Mouse (Mus musculus): Measurements from ENCODE around the gene Mapre3. TPM values are rescaled to one million over a fixed set of nuclear protein-coding genes. Genes with fewer than 3 reads are reported as not detected.
A peak's percentile ranks its signal among the peaks of the same experiment; 100 is the strongest.

Gene Mapre3
- polyA plus RNA-seq, 1 experiment from 2014 or later, result 37.0 TPM

DNA sequence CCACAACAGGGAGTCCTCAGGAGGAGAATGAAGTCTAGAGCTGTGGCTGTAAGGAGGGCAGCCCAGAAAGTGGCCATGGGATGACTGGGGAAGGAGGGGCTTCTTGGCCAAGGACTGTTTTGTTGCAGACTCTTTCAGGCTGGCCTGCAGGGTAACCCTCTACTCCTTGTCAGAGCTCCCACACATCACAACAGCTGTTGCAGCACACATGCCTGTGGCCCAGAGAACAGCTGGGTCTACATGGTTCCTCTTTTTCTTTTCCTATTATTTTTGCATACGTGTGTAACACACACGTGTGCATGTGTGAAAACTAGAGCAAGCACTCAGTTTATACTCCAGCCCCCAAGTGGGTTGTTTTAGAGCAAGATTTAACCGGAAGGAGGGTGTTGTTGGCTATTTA is 52.4 kb downstream of the Mapre3 start:
- Histone ChIP-seq H3K4me1 (ENCODE audit: control insufficient read depth, insufficient read depth, low read length) (peaks cover 11% of the 10 kb centered on the region; the same call in 1 of the 2 replicates), H3K4me3 (ENCODE audit: low read depth, low read length) (no peak overlapping the region), H3K27ac (replicated peaks; ENCODE audit: low read depth, low read length) (no peak overlapping the region), H3K36me3 (ENCODE audit: control insufficient read depth, insufficient read depth, low read length) (peaks cover 45% of the 10 kb centered on the region), H3K4me2 (ENCODE audit: low read depth, low read length) (no peak overlapping the region), H3K9me3 (ENCODE audit: control insufficient read depth, low read length) (no peaks in the 10 kb centered on the region), H3K27me3 (replicated peaks; ENCODE audit: control insufficient read depth, insufficient read depth, low read length) (no peaks in the 10 kb centered on the region), H3K9ac (ENCODE audit: low read depth, low read length) (no peak overlapping the region)
- ATAC-seq (ENCODE audit: low read depth), result no peak
- DNase-seq (ENCODE audit: low spot score), result no peak
- WGBS, result 92% methylated on average over 3 of the region's 3 CpGs

- peaks cover 53% of the 10 kb centered on the region for H3K36me3 ChIP-seq (ENCODE audit: control insufficient read depth, insufficient read depth, low read length)
- ATAC-seq (ENCODE audit: low read depth), result no peak
- H3K9me3 ChIP-seq (ENCODE audit: control insufficient read depth, low read length), result no peaks in the 10 kb centered on the region
- no peaks in the 10 kb centered on the region for H3K27me3 ChIP-seq (replicated peaks; ENCODE audit: control insufficient read depth, insufficient read depth, low read length)
- peak within 1 kb of the TSS; percentile 77 for H3K27ac ChIP-seq (replicated peaks; ENCODE audit: low read depth, low read length)
- WGBS, result 93% methylated on average over 3 of the region's 3 CpGs
- H3K4me1 ChIP-seq (ENCODE audit: control insufficient read depth, insufficient read depth, low read length), result peaks cover 11% of the 10 kb centered on the region; the same call in 1 of the 2 replicates
- peak within 1 kb of the TSS; percentile 60; the same call in 1 of the 2 replicates for H3K4me2 ChIP-seq (ENCODE audit: low read depth, low read length)
- peak within 1 kb of the TSS; percentile 93; the same call in 1 of the 2 replicates for H3K9ac ChIP-seq (ENCODE audit: low read depth, low read length)
- no peak within 1 kb of the TSS for H3K4me3 ChIP-seq (ENCODE audit: low read depth, low read length)
- no peak for DNase-seq (ENCODE audit: low spot score)
Observed at GRCm38 (mm10) chr5:30867712-30868111, 53.3 kb downstream of the Mapre3 start, which contains the start of gene Tmem214. Gene Tmem214 (plus strand): TSS chr5:30868012.

DNA sequence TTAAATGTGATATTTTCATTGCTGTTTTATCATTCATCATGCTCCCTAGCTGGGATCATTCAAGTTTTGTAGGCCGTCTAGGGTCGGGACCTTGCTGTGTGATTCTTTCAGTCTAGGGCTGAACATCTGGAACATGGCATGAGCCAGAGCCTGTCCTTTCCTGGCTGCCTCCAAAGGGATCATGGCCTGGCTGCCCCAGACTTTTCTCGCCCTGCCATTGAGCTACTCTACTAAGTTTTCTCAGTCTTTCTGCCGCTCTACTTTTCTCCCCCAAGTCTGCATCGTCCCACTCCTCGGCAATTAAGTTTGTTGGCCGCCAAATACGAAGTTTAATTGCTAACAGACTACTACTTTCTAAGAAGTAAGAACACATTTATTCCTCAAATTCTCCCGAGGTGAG is 54.5 kb downstream of the Mapre3 start:
- peak; percentile 26 for DNase-seq (ENCODE audit: low spot score)
- H3K9ac ChIP-seq (ENCODE audit: low read depth, low read length), result peak overlapping the region; percentile 93
- H3K9me3 ChIP-seq (ENCODE audit: control insufficient read depth, low read length), result no peaks in the 10 kb centered on the region
- H3K4me3 ChIP-seq (ENCODE audit: low read depth, low read length), result peak overlapping the region; percentile 95
- no peaks in the 10 kb centered on the region for H3K27me3 ChIP-seq (replicated peaks; ENCODE audit: control insufficient read depth, insufficient read depth, low read length)
- peaks cover 11% of the 10 kb centered on the region; the same call in 1 of the 2 replicates for H3K4me1 ChIP-seq (ENCODE audit: control insufficient read depth, insufficient read depth, low read length)
- peak overlapping the region; percentile 60 for H3K4me2 ChIP-seq (ENCODE audit: low read depth, low read length)
- H3K27ac ChIP-seq (replicated peaks; ENCODE audit: low read depth, low read length), result peak overlapping the region; percentile 77
- no peak for ATAC-seq (ENCODE audit: low read depth)
- peaks cover 62% of the 10 kb centered on the region for H3K36me3 ChIP-seq (ENCODE audit: control insufficient read depth, insufficient read depth, low read length)
- 13% methylated on average over 9 of the region's 9 CpGs for WGBS

- Histone ChIP-seq H3K9ac (ENCODE audit: low read depth, low read length) (peak overlapping the region; percentile 93), H3K4me3 (ENCODE audit: low read depth, low read length) (peak overlapping the region; percentile 95), H3K36me3 (ENCODE audit: control insufficient read depth, insufficient read depth, low read length) (peaks cover 64% of the 10 kb centered on the region), H3K27me3 (replicated peaks; ENCODE audit: control insufficient read depth, insufficient read depth, low read length) (no peaks in the 10 kb centered on the region), H3K27ac (replicated peaks; ENCODE audit: low read depth, low read length) (peak overlapping the region; percentile 77), H3K9me3 (ENCODE audit: control insufficient read depth, low read length) (no peaks in the 10 kb centered on the region), H3K4me2 (ENCODE audit: low read depth, low read length) (peak overlapping the region; percentile 60), H3K4me1 (ENCODE audit: control insufficient read depth, insufficient read depth, low read length) (peaks cover 11% of the 10 kb centered on the region; the same call in 1 of the 2 replicates)
- under 1% methylated on average over 40 of the region's 63 CpGs for WGBS
- ATAC-seq (ENCODE audit: low read depth) (peak; percentile 95), DNase-seq (ENCODE audit: low spot score) (peak; percentile 92)
Observed at GRCm38 (mm10) chr5:30869405-30870130, 55.1 kb downstream of the Mapre3 start.

- DNase-seq (ENCODE audit: low spot score), result no peak
- Histone ChIP-seq H3K9me3 (ENCODE audit: control insufficient read depth, low read length) (no peaks in the 10 kb centered on the region), H3K27me3 (replicated peaks; ENCODE audit: control insufficient read depth, insufficient read depth, low read length) (no peaks in the 10 kb centered on the region), H3K27ac (replicated peaks; ENCODE audit: low read depth, low read length) (peak overlapping the region; percentile 77), H3K4me1 (ENCODE audit: control insufficient read depth, insufficient read depth, low read length) (peaks cover 11% of the 10 kb centered on the region; the same call in 1 of the 2 replicates), H3K4me2 (ENCODE audit: low read depth, low read length) (peak overlapping the region; percentile 60), H3K9ac (ENCODE audit: low read depth, low read length) (peak overlapping the region; percentile 93), H3K4me3 (ENCODE audit: low read depth, low read length) (peak overlapping the region; percentile 95), H3K36me3 (ENCODE audit: control insufficient read depth, insufficient read depth, low read length) (peaks cover 64% of the 10 kb centered on the region)
- no peak for ATAC-seq (ENCODE audit: low read depth)
- WGBS, result 14% methylated on average over 2 of the region's 2 CpGs
Observed at GRCm38 (mm10) chr5:30870131-30870406, 55.6 kb downstream of the Mapre3 start.

GRCm38 (mm10) chr5:30872574-30872973 is 58.1 kb downstream of the Mapre3 start:
- no peak for ATAC-seq (ENCODE audit: low read depth)
- no peak for DNase-seq (ENCODE audit: low spot score)
- peaks cover 72% of the 10 kb centered on the region for H3K36me3 ChIP-seq (ENCODE audit: control insufficient read depth, insufficient read depth, low read length)
- no peak overlapping the region for H3K27ac ChIP-seq (replicated peaks; ENCODE audit: low read depth, low read length)
- H3K4me2 ChIP-seq (ENCODE audit: low read depth, low read length), result no peak overlapping the region
- whole genome bisulfite sequencing, result 94% methylated on average over 9 of the region's 9 CpGs
- no peaks in the 10 kb centered on the region for H3K27me3 ChIP-seq (replicated peaks; ENCODE audit: control insufficient read depth, insufficient read depth, low read length)
- peaks cover 11% of the 10 kb centered on the region; the same call in 1 of the 2 replicates for H3K4me1 ChIP-seq (ENCODE audit: control insufficient read depth, insufficient read depth, low read length)
- no peak overlapping the region for H3K9ac ChIP-seq (ENCODE audit: low read depth, low read length)
- no peaks in the 10 kb centered on the region for H3K9me3 ChIP-seq (ENCODE audit: control insufficient read depth, low read length)
- H3K4me3 ChIP-seq (ENCODE audit: low read depth, low read length), result no peak overlapping the region

GRCm38 (mm10) chr5:30874365-30874764 is 59.9 kb downstream of the Mapre3 start:
- peaks cover 78% of the 10 kb centered on the region for H3K36me3 ChIP-seq (ENCODE audit: control insufficient read depth, insufficient read depth, low read length)
- 93% methylated on average over 7 of the region's 7 CpGs for WGBS

GRCm38 (mm10) chr5:30878616-30879015 is 64.2 kb downstream of the Mapre3 start:
- Histone ChIP-seq H3K9me3 (ENCODE audit: control insufficient read depth, low read length) (no peaks in the 10 kb centered on the region), H3K4me2 (ENCODE audit: low read depth, low read length) (no peak overlapping the region; the same call in 1 of the 2 replicates), H3K9ac (ENCODE audit: low read depth, low read length) (no peak overlapping the region), H3K27ac (replicated peaks; ENCODE audit: low read depth, low read length) (peak overlapping the region; percentile 44), H3K4me1 (ENCODE audit: control insufficient read depth, insufficient read depth, low read length) (no peaks in the 10 kb centered on the region), H3K36me3 (ENCODE audit: control insufficient read depth, insufficient read depth, low read length) (peaks cover 46% of the 10 kb centered on the region), H3K27me3 (replicated peaks; ENCODE audit: control insufficient read depth, insufficient read depth, low read length) (no peaks in the 10 kb centered on the region), H3K4me3 (ENCODE audit: low read depth, low read length) (no peak overlapping the region)
- DNase-seq (ENCODE audit: low spot score) (peak; percentile 79), ATAC-seq (ENCODE audit: low read depth) (peak; percentile 38; the same call in 1 of the 2 replicates)
- 24% methylated on average over 6 of the region's 6 CpGs for WGBS

More at GRCm38 (mm10) chr5:30874365-30874764, 59.9 kb downstream of the Mapre3 start:
- Histone ChIP-seq H3K4me1 (ENCODE audit: control insufficient read depth, insufficient read depth, low read length) (peaks cover 5% of the 10 kb centered on the region; the same call in 1 of the 2 replicates), H3K27ac (replicated peaks; ENCODE audit: low read depth, low read length) (no peak overlapping the region), H3K9ac (ENCODE audit: low read depth, low read length) (no peak overlapping the region), H3K9me3 (ENCODE audit: control insufficient read depth, low read length) (no peaks in the 10 kb centered on the region), H3K4me2 (ENCODE audit: low read depth, low read length) (no peak overlapping the region), H3K27me3 (replicated peaks; ENCODE audit: control insufficient read depth, insufficient read depth, low read length) (no peaks in the 10 kb centered on the region), H3K4me3 (ENCODE audit: low read depth, low read length) (no peak overlapping the region)
- ATAC-seq (ENCODE audit: low read depth) (no peak), DNase-seq (ENCODE audit: low spot score) (no peak)
